Mouse (Mus musculus): ENCODE measurements around the gene Rnf224. TPM values are rescaled to one million over a fixed set of nuclear protein-coding genes. Genes with fewer than 3 reads are reported as not detected.

Rnf224 gene
- polyA plus RNA-seq, 2 experiments from 2014 or later = not detected

DNA sequence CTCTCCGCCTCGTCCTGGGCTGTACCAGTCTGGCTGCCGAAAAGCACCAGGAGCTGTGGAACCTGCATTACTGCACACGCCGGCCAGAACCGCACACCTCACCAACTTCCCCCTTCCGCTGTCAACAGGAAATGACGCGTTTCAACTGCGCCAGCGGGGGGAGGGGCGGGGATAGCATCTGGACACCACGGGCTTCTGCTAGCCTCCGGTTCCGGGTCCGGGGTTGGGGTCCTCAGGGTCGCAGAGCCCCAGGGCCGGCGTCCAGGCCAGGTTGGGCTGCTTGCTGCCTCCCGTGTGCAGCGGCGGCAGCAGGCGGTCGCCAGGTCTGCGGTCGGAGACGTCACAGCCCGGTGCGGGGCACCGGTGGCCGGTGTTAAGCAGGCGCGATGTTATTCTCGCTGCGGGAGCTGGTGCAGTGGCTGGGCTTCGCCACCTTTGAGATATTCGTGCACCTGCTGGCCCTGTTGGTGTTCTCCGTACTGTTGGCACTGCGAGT is 18.7 kb upstream of the Rnf224 start, which contains the start of gene Tmem203:
Gene Tmem203 (plus strand): TSS at position 156 of the 496 bp plus-strand sequence.
- ATAC-seq = peak; percentile 89

DNA sequence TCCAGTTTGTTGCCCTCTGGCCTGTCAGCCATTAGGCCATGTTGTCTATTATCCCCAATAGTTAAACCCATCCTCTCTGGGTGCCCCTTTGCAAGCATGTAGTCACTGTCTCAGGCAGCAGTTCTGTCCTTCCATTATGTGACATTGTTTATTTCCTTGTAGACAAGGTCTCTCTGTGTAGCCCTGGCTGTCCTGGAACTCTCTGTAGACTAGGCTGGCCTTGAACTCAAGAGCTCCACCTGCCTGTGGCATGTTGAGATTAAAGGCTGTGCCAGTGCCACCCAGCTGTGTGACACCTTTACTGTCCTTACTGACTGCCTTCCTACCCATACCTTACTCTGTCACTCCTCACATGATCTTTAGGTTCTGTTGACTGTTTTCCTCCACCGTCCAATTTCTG is 15.7 kb upstream of the Rnf224 start:
- no peak for ATAC-seq

DNA sequence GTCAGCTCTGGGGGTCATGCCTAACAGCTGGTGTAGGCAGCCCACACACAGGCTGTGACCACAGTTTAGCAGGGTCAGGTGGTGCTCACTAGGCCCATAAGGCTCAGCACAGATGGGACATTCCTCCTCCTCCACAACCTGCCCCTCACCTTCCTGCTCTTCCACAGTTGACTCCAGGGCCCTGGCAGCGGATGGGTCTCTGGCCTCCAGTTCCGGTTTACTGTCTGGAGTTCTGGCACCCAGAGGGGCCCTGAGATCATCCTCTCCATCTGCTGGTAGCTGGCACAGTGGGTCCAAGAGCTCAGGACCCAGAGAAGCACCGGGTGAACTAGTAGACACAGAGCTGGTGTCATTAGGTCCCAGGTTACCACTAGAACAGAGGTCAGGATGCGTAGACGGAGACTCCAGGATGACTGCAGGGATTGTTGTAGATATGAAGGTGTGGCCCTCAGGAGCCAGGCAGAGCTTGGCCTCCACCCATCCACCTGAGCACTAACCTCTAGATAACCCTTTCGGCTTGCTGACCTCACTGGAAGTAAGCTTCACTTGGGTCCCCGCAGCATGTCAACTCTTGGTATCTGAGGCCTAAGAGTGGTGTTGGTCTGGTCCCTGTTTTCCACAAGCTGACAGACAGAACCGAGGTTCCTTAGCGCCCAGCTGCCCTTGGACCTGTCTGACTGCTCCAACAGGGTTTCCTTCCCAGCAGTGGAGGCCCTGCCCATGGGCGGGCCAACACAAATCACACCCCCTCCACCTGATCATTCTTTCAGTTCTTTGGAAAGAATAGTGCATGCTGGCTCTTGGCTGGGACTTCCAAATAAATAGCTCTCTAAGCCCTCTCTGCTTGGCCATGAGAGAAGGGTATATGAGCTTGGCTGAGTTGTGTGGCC is 9.8 kb upstream of the Rnf224 start, which contains the start of gene AL732309.1:
Gene AL732309.1 (minus strand): TSS at position 681 of the 890 bp plus-strand sequence.
- no peak for ATAC-seq

DNA sequence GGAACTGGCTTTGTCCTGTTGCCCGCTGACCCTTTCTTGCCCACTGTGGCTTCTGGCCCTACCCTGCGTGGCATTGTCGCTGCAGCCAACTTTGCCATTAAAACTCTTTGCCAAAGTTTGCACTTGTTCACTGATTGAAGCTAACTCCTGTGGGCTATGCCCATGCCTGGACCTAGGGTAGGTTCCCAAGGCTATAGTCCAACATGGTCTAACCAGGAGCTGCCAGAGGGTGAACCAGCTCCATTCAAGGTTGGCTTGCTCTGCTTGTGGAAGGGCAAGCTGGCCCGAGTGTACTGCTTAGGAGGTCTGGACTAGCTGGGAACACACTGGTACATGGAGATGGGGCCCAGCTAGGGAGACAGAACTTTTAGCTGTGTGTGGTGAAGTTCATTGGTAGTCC is 7.6 kb upstream of the Rnf224 start:
- no peak for ATAC-seq

DNA sequence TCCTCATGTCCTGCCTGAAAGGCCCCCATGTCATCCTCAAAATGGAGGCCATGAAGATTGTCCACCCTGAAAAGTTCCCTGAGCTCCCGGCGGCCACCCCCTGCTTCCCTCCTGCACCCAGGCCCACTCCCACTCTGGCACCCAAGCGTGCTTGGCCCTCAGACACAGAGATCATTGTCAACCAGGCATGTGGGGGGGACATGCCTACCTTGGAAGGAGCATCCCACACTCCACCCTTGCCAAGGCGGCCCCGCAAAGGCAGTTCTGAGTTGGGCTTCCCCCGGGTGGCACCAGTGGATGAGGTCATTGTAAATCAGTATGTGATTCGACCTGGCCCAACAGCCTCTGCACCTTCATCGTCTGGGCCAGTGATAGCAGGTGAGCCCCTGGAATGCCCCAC is 6.8 kb upstream of the Rnf224 start:
- ATAC-seq = no peak

DNA sequence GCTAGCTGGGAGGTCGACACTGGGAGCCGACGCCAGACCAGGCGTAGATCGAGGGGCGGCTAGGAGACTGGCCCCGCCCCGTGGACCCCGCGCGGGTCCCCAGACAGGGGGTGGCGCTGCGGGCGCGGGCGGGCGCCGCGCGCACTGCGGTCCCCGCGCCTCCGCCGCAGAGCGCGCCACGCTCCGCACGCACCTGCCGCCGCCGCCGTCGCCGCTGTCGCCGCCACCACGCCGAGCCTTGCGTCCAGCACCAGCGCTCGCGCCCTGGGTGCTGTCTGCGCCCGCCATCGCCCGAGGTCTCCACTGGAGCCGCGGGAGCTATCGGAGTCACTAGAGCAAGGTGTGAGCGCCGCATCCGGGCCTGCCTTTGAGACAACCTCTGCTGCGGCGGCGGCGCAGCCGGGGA is 5.5 kb upstream of the Rnf224 start, which contains the start of the genes Rnf208 and Cysrt1:
Gene Rnf208 (plus strand): TSS at position 155 of the 406 bp plus-strand sequence.
Gene Cysrt1 (minus strand): TSS at position 352 of the 406 bp plus-strand sequence.
- ATAC-seq = peak; percentile 70

DNA sequence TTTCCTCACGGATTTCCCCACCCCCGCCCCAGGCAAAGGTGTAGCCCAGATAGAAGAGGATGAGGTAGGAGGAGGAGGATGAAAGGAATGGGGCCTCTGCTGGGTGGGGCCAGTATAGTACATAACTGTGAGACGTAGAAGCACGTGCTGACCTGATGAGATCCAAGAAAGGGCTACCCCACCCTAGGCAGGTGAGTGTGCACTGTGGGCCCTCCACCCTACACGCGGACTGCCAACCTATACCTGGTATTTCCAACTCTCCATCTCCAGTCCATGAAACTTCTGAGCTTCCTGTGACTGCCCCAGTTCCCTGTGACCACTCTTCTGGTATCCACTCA is 4.8 kb upstream of the Rnf224 start:
- ATAC-seq = peak; percentile 37

DNA sequence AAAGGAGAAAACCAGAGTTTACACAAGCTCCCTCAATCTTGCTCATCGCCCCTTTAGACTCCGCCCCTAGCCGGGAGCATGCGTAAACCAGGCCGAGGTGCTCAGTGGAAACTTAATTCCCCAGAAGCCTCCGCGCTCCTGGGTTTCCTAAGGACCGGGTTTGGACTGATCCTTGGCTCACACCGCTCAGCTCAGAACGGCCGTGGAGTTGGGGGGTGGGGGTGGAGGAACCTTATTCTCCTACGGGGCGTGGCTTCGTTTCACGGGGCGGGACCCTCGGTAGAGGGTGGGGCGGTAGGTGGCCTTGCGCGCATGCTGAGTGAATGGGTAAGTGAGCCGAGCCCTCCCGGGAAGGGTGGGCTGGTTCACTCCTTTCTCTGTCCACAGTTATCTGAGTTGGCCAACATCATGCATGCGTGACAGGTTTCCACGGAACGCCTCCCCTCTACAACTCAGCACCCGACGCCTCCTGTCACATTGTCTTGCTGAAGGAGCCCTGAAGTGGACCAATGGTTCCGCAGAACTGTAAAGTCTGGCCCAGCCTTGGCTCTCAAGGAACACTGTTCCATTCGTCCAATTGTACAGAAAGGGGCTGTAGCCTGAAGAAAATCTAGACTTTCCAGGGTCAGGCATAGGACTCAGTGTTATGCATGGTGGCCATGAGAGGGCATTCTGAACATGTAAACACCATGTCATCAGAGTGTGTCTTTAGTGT is 4.3 kb upstream of the Rnf224 start:
- ATAC-seq = peak; percentile 66

DNA sequence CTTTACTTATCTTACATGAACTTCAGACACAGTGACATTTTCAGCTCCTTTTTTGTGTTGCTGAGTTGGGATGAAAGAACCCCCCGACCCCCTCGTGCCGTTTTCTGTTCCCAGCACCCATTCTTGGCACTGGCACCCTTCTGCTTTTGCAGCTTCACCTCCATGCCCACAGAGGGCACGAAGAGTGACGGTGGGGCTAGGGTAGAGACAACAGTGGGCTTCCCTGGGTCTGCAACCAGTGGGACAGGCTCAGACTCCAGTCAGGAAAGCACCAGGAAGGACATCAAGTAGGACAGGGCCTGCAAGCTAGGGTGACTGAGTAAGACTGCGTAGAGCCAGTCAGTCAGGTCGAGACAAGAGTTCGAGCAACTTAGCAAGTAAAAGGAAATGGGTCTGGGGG is 3.7 kb upstream of the Rnf224 start:
- ATAC-seq = no peak

DNA sequence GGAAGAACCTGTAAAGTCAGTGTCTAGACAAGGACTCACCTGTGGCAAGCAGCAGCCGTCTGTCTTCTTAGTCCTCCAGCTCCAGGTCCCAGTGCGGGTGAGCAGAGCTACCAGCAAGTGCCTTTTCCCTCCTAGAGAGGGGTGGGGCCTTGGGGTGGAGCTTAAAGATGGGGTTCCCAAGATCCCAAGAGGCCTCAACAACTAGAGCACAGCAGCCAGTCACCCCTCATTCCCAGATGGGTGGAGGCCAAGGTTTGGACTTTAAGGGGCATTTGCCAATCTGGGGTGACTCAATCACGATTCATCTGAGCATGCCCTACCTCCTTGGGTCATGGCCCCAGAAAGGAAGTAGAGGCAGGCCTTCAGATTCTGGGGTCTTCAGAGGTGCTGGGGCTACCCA is 3.2 kb upstream of the Rnf224 start:
- ATAC-seq = no peak

DNA sequence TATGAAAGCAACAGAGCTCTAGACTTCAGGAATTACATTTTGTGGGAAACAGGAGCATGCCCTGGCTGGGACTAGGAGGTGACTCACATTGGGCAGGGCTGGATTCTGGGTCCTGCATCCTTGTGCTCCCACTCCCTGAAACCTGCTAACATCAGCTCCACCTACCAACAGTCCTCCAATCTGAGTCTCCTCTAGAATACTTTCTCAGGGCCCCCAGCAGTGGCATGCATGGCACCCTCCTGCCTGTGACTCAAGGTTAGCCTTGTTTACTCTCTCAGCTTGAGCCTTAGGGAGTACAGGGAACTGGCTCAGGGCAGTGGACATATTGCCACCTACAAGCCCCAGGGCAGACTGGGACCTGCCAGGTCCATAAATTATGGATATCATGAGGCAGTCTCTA is 1.5 kb upstream of the Rnf224 start:
- no peak for ATAC-seq

DNA sequence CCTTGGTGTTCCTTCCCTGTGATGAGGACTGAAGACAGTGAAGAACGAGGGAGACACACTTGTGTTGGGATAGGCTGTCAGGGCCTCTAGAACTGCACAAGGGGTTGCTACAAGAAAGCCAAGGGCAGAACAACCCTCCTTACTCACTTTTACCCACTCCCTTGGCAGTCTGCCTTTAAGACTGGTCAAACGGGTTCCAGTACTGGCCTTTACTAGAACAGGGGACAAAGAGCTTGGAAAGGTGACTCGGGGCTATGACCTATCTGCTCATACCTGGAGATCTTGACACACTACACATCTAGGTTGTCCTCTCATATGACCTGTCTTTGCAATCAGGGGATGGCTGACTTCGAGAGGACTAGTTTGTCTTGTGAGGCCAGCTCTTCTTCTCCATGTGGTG is 935 bp upstream of the Rnf224 start:
- ATAC-seq = no peak

DNA sequence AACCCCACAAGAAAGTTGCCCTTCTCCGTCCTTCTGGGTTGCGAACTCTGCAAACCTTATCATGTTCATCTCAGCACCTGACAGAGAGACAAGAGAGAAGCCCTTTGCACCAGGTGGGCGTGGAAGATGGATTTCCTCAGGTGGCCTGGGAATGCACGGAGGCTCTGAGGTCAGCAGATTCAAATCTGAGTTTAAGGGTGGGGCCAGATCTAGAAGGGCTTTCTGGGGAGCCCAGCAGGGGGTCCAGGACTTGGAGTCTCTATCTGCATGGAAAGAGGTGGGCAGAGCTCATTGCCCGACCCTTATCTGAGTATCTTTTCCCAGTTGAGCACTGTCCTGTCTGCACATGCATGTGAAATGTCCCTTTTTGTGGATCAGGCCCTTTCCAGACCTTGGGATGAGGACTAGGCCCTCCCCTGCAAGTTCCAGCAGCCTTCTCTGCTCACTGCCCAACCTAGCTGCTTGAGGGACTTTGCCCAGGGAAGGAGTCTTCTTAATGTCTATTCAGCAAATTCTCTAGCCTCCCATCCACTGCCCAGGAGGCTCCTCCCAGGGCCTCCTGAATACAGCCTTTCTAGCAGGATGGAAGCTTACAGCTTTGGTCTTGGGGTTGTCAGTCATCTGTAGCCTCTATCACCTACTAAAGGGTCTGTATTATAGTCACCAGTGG is 1.9 kb downstream of the Rnf224 start:
- ATAC-seq = no peak

DNA sequence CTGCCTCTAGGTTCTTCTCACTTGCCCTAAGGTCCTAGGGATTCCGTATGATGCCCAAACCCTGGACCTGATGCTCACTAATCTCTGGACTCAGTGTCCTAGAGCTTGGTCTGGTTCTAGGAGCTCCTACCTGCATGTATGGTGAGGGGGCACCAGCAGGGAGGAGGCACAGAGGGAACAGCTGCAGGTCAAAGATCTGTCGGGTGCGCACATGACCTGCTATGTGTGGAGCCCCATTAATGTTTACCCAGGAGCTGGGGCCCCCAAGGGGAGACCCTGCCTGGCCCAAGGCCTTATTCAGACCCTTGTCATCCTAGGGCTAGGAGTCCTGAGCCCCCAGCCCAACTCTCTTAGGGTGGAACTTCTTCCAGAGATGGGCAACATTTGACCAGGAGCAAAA is 2.5 kb downstream of the Rnf224 start, which contains the start of gene Slc34a3:
Gene Slc34a3 (minus strand): TSS at position 315 of the 400 bp plus-strand sequence.
- no peak for ATAC-seq

DNA sequence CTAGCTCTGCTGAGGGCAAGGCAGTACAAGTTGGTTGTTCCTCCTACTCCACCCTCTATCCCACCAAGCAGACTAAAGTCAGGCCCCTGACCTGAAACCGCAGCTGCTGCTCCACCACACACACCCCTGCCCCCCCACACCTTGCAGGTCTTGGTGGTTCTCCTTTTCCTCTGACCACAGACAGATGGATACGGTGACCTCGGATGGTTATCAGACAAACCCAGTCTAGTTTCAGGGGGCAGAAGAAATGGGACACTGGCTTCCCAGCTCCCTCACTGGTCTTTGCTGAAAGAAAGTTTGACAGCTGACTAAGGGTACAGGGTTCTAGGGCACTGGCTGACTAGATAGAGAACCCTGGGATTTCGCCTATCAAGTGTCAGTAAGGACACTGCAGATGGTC is 3.2 kb downstream of the Rnf224 start:
- ATAC-seq = no peak

DNA sequence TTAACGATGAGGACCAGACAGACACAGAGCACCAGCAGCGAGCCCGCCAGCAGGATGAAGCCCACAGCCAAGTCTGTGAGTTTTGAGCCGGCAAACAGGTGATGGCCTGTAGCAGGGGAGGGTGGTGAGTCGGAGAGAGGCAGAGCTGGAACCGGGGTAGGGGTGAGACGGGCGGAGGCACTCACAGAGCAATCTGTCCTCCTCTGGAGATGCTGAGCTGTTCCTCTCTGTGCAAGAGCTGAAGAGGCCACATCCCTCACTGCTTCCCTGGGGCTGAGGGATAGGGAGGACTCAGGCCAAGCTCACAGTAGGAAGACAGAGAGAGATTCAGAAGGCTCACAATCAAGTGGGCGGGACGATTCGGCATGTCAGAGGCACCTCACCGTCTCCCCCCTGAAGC is 5.5 kb downstream of the Rnf224 start:
- no peak for ATAC-seq

DNA sequence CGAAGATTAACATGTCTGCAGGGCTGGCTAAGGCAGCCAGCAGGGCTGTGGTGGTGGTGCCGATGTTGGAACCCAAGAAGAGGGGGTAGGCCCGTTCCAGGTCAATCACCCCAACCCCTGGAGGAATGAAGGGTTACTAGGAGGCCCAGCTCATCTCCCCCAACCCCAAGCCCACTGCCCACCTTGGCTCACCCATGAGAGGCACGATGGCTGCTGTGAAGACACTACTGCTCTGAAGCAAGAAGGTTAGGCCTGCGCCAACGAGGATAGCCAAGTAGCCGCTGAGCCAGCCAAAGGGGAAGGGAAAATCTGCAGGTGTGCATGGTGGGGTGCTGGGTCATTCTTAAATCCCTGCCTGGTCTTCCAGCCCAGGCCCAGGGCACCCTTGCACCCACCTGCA is 6.0 kb downstream of the Rnf224 start:
- ATAC-seq = no peak

DNA sequence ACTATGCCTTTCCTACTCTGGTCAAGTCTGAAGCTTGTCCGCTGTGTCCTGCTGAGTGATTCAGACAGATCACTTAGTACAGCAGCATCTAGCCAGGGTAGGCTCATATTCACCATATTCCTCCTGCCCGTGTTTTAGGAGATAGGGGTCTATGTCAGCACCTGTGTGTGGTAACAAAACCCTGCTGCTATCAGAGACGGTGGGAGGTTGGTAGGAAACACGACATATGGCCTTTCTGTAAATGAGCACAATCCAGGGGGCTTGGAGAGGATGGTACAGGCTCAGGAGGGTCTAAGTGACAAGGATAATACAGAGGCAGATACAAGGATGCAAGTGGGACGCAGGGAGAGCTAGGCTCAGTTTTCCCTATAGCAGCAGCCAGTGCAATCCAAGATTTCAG is 7.0 kb downstream of the Rnf224 start:
- no peak for ATAC-seq

DNA sequence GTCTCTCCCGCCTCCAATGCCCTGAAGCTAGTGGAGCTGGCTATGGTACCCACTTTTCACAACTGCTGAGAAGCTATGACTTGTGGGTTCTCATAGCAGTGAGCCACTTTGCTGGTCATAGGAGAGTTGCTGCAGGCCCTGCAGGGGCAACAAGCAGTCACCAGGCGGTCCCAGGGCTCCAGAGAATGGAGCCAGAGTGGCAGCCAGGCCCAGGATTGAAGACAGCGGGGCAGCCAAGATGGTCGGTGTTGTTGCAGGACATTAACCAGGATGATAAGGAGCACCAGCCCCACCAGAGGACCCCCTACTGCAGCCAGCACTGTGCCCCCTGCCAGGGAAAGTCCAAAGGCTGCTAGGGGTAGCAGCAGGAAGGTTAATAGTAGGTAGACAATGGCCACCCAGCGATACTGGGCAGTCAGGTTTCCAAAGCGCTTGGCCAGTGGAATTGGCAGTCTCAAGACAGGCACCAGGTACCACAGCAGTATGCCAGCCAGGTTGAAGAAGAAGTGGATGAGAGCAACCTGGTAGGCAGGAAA is 7.5 kb downstream of the Rnf224 start:
- ATAC-seq = no peak

DNA sequence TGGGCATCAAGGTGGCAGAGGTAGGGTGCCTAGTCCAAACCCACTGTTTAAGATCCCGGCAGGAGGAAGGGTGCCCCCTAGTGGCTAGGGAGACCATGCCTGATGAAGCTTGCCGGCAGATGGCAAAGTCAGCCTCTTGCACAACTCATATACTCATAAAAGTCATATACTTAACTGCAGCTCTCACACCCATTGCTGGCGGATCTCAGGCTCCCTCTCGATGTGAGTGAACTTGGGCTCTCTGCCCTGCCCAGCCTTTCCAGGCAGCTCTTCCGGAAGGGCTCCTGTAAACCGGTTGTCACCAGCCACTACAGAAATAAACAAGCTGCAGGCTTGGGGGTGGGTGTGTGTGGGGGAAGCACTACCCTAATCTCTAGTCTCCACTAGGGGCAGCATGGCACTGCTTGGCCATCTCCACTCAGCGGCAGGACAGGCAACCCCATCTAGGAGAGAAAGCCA is 8.1 kb downstream of the Rnf224 start:
- ATAC-seq = peak; percentile 52

DNA sequence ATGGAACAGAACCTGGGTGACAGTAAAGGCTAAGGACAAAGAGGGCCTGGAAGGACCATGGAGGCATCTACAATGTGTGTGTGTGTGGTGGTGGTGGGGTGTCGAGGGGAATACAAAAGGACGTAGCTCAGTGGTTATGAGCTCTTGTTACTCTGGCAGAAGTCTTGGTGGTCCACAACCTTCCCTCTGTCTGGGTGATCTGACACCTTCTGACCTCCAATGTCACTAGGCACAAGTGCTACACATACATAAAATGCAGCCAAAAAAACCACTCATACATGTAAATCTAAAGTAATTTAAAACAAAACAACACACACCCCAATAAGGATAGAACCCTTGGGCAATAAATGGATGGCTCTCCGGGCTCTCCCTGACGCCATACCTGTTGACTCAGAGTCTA is 9.2 kb downstream of the Rnf224 start:
- no peak for ATAC-seq

DNA sequence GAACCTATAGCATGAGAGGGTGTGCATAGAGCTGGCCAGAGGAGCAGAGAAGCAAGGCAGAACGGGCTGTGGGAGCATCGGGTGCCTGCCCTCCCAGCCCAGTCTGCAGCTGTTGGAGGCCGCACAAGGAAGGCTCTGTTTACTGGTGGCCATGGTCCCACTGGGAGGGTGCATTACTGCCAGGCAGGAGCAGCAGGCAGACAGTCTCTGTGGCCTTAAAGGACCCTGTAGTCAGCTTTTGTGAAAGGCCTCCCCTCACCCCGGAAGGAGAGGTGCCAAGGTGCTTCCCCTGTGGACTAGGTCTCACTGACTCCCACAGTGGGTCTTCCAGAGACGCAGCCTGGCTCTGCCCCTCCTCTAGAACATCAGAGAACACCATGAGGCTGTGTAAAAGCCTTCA is 9.7 kb downstream of the Rnf224 start:
- no peak for ATAC-seq
